Mouse (Mus musculus): ENCODE measurements around the gene Ercc1.

The Ercc1 gene

GRCm38 (mm10) chr7:19344237-19344847, at the start of gene Ercc1:
Gene Ercc1, plus strand, starts transcription at chr7:19344778.
- DNase-seq (ENCODE audit: extremely low read depth, low read depth): no peak

GRCm38 (mm10) chr7:19295503-19296185, 48.9 kb upstream of the Ercc1 start:
- peak; percentile 80 for DNase-seq (ENCODE audit: extremely low read depth, low read depth)

GRCm38 (mm10) chr7:19297034-19297433, 47.5 kb upstream of the Ercc1 start:
- DNase-seq (ENCODE audit: extremely low read depth, low read depth): no peak

GRCm38 (mm10) chr7:19297794-19298193, 46.8 kb upstream of the Ercc1 start:
- no peak for DNase-seq (ENCODE audit: extremely low read depth, low read depth)

- peak; percentile 50 for DNase-seq (ENCODE audit: extremely low read depth, low read depth)
These were observed 45.4 kb upstream of the Ercc1 start for GRCm38 (mm10) chr7:19299194-19299593.

GRCm38 (mm10) chr7:19300501-19301421, 43.8 kb upstream of the Ercc1 start:
- peak; percentile 80 for DNase-seq (ENCODE audit: extremely low read depth, low read depth)

- DNase-seq (ENCODE audit: extremely low read depth, low read depth): no peak
These were observed 42.9 kb upstream of the Ercc1 start for GRCm38 (mm10) chr7:19301461-19302263.

GRCm38 (mm10) chr7:19302264-19303045, 42.1 kb upstream of the Ercc1 start:
- no peak for DNase-seq (ENCODE audit: extremely low read depth, low read depth)

- DNase-seq (ENCODE audit: extremely low read depth, low read depth): no peak
These were observed 41.6 kb upstream of the Ercc1 start for GRCm38 (mm10) chr7:19303046-19303305.

GRCm38 (mm10) chr7:19303770-19304169, 40.8 kb upstream of the Ercc1 start:
- DNase-seq (ENCODE audit: extremely low read depth, low read depth): no peak

GRCm38 (mm10) chr7:19304501-19305412, 39.8 kb upstream of the Ercc1 start:
- DNase-seq (ENCODE audit: extremely low read depth, low read depth): no peak

- no peak for DNase-seq (ENCODE audit: extremely low read depth, low read depth)
These were observed 39.2 kb upstream of the Ercc1 start for GRCm38 (mm10) chr7:19305413-19305735.

- no peak for DNase-seq (ENCODE audit: extremely low read depth, low read depth)
These were observed 38.5 kb upstream of the Ercc1 start for GRCm38 (mm10) chr7:19305796-19306765.

- no peak for DNase-seq (ENCODE audit: extremely low read depth, low read depth)
These were observed 37.5 kb upstream of the Ercc1 start for GRCm38 (mm10) chr7:19306819-19307738.

GRCm38 (mm10) chr7:19307739-19308453, 36.7 kb upstream of the Ercc1 start:
- peak; percentile 73 for DNase-seq (ENCODE audit: extremely low read depth, low read depth)

GRCm38 (mm10) chr7:19308454-19309277, 35.9 kb upstream of the Ercc1 start:
- peak; percentile 83 for DNase-seq (ENCODE audit: extremely low read depth, low read depth)
